Mouse (Mus musculus) gastrocnemius, postnatal 14 days (tissue): ENCODE data around the gene P2ry14. TPM values are rescaled to one million over a fixed set of nuclear protein-coding genes. Genes with fewer than 3 reads are reported as not detected.
A peak's percentile ranks its signal among the peaks of the same experiment; 100 is the strongest.
"Not testable (repeated sequence)": the region's sequence is repeated elsewhere in the genome, so short reads cannot be mapped to it uniquely, and the experiment has no call there.

ENCODE experiments used
- DNase-seq: peaks from one replicate; pipeline ENCODE4 v3.0.0; 2021; ENCODE audit warnings: mixed read lengths
- intact Hi-C: fragments of 180-260 bp; cut with DNase I; formaldehyde crosslinking; loops from one replicate; pipeline ENCODE4 v1.15.1; 2025; ENCODE audit warnings: low total_unique reads
- total RNA-seq, 2 experiments: library from RNA; stranded (reverse); gene quantifications; 2 replicates each; pipeline ENCODE4 v1.2.3; 2021

The P2ry14 gene
- total RNA-seq, 2 experiments from 2014 or later = 2.8 to 3.1 TPM

DNA sequence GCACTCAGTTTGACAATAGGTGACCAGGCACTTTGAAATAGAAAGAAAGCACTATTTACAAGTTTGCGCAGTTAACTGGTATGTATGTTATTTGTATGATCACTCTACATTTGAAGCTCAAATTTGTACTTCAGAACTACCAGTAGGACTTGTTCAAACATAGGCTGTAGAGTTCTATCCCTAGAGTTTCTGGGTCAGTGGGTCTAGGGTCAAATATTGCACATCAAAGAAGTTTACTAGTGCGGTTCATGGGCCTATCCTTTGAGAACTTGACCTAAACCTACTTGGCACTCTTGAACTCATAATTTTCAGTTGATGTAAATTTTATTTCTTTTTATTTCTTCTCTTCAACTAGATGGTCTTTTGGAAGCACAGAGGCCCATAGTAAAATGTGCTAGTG, 2.8 kb downstream of the P2ry14 start:
- no peak for DNase-seq
- intact Hi-C loops = no loop called here

- intact Hi-C loops = no loop called here
- no peak for DNase-seq
These were observed 3.8 kb downstream of the P2ry14 start for GRCm38 (mm10) chr3:59149646-59150045.

- intact Hi-C loops = no loop called here
These were observed 8.2 kb downstream of the P2ry14 start for GRCm38 (mm10) chr3:59145194-59145593.

GRCm38 (mm10) chr3:59141507-59142305, 11.7 kb downstream of the P2ry14 start:
- intact Hi-C loops = no loop called here
- DNase-seq = no peak

More at GRCm38 (mm10) chr3:59145194-59145593, 8.2 kb downstream of the P2ry14 start:
- no peak for DNase-seq

DNA sequence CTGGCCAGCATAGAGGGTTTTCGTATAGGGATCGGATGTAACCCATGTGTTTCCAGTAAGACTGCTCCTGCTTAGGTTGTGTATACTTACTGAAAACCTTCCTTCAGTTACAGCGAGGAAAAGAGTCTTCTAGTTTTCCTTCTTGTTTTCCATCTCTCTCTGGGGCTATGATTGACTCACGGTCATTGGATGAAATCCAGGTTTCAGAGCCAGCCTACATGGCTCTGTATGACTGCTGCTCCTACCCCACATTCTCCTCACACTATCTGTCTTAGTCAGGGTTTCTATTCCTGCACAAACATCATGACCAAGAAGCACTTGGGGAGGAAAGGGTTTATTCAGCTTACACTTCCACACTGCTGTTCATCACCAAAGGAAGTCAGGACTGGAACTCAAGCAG, 12.5 kb downstream of the P2ry14 start:
- DNase-seq, intact Hi-C loops: not testable (repeated sequence)

DNA sequence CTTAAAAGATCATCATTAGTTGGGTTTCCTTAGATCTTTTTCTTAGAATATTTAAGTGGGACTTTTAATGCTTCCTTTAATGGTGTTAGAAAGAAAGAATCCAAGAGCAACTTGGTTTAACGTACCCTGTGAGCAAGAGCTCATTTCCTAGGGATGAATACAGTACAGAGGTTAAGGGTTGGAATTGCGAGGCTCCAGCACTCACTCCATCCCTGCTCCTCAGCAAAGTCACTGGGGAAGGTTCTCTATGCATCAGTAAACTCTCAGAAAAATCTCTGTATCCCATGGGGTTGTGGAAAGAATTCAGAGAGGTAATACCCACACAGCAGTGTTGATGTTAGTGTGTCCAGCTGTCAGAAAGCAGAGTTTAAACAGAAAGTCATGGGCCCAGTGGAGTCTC, 13.3 kb downstream of the P2ry14 start:
- no peak for DNase-seq
- intact Hi-C loops = no loop called here

GRCm38 (mm10) chr3:59139651-59140051, 13.8 kb downstream of the P2ry14 start:
- intact Hi-C loops = no loop called here
- DNase-seq = no peak

DNA sequence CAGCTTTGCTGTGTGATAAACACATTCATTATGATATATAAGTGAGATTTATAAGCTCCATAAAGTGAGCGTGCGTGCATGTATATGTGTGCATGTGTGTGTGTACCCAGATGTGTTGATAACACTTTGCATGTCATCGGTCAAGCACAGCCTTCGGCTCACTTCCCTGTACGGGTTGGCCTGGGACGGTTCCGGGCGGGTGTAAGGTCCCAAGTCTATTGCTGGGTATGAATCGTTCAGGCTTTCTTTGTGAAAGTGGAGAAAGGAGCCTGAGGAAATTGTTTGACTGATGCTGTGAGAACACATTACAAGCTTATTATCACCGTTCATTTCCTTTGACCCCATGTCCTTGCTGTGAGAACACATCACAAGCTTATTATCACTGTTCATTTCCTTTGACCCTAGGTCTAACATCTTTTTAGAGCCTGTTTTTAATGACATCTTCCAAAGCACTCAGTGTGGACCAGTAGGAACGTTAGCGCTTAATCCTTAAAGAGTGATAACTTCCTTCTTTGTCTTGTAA, 14.4 kb downstream of the P2ry14 start:
- DNase-seq = no peak
- intact Hi-C loops = no loop called here

DNA sequence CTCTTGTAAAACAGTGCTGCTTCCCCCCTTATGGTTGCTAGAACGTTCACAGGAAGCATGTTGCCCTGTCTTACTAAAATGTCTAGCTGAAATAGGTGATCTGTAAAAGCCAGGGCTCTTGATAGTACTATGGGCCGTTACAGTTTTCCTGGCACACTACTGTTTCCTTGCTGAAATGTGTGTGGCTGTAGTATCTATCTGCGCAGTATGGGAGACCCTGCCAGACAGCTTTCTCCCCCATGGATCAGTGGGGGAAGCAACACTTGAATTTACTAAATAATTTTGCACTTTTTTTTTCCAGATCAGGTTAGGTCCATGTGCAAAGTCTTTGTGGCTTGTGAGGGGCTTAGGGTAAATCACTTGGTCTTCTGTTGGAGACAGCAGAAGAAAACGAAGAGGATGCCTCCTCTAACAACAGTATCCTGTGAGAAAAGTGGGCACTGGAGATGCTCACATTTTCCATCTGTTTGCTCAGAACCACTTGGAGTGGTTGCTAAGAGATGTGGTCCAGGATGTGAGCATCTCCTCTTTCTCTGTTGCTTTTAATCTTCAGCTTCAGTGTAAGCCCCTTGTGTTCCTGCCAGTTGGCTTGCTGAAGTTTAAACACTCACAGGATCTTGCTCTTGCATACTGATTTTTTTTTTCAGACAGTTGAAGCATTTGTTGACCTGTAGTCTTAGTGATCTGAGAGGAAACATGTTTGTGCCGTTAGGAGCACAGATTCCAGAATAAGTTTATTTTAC, 17.3 kb downstream of the P2ry14 start:
- DNase-seq = no peak
- intact Hi-C loops = no loop called here

DNA sequence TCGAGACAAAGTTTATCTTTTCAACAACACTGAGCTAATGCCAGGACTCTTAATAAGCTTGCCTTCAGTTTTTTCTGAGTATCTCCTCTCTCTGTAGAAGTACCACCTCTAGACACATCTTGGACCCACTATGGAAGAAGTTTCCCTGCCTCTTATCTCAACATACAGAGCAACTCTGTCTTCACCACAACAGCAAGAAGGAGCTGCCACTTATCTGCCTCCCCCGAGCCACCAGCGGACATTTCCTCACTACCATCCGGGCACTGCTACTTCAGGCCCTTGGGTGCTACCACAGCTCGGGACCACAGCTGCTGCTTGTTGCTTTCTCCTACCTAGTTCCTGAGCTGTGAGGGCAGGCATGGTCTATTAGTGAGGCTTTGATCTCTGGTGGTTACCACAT, 20.2 kb downstream of the P2ry14 start:
- intact Hi-C loops = no loop called here
- DNase-seq = no peak

- DNase-seq = no peak
- intact Hi-C loops = no loop called here
These were observed 21.5 kb downstream of the P2ry14 start for GRCm38 (mm10) chr3:59131966-59132365.

DNA sequence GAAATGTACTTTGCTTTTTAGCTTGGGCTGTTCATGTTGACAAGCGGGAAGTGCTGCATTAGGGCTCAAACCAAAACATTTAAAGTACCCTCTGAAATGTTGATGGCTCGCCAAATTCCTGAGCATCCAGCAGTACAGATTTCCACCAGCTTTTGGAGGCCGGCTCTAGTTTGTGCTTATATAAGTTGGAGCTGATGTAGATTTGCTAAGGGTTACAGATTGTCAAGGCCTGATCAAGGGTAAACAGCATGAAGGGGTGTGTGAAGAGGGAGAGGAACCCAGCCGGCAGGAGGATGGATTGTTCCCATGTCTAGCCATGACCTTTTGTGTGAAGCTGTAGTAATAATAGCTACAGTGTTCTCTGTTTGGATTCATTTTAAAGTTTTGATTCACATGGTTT, 22.3 kb downstream of the P2ry14 start:
- DNase-seq = no peak
- intact Hi-C loops = no loop called here

DNA sequence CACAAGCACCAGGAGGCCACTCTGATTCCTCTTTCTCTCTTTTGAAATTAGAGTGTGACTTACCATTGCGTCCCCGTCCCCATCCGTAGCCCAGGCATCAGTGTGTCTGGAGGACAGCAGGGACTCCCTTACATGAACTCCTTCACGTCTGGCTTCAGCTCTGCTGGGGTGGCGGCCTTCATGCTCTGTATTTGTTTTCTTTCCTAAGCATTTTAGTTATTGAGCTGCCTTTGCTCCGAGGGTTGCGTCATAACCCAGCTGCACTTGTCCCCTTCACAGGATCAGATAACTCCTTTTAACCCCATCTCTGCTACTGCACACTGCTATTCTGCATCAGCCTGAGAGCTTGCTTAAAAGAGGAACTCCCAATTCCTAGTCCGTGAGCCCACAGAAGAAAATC, 23.0 kb downstream of the P2ry14 start:
- DNase-seq = peak; percentile 24
- intact Hi-C loops = no loop called here

GRCm38 (mm10) chr3:59129547-59129946, 23.9 kb downstream of the P2ry14 start:
- no peak for DNase-seq
- intact Hi-C loops = no loop called here

DNA sequence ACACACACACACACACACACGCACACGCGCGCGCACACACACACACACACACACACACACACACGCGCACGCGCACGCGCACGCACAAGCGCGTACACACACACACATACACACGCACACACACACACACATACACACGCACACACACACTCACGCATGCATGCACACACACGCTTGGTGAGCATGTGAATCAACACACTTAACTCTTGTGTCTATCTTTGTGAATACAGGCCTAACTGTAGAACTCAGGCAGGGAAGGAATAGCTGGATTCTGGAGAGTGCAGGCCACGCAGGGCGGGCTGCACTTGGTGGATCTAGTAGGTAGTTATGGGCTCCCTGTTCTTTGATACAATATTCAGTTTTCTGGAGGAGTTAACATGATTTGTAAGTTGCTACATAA, 24.7 kb downstream of the P2ry14 start:
- no peak for DNase-seq
- intact Hi-C loops = no loop called here

- intact Hi-C loops = no loop called here
- no peak for DNase-seq
These were observed 27.4 kb downstream of the P2ry14 start for GRCm38 (mm10) chr3:59125783-59126555.

- no peak for DNase-seq
- intact Hi-C loops = no loop called here
These were observed 28.4 kb downstream of the P2ry14 start for GRCm38 (mm10) chr3:59125022-59125421.

GRCm38 (mm10) chr3:59121780-59122449, 31.5 kb downstream of the P2ry14 start:
- DNase-seq = no peak
- intact Hi-C loops = loop anchor here (5.0 kb wide), 1 partner anchor 85 kb away; no protein-coding TSS in a partner anchor

- intact Hi-C loops = loop anchor here (5.0 kb wide), 1 partner anchor 86 kb away; no protein-coding TSS in a partner anchor
These were observed 32.2 kb downstream of the P2ry14 start for GRCm38 (mm10) chr3:59121067-59121730.

More at GRCm38 (mm10) chr3:59121067-59121730, 32.2 kb downstream of the P2ry14 start:
- peak; percentile 14 for DNase-seq
